Mouse (Mus musculus) bone marrow, adult 2 months (tissue): ENCODE measurements around the gene Cttnbp2. TPM values are rescaled to one million over a fixed set of nuclear protein-coding genes. Genes with fewer than 3 reads are reported as not detected.

Source experiments
- H3K27ac ChIP-seq: fragments of 200-500 bp; 2 replicates; pipeline ENCODE4 v1.5.1; 2012; ENCODE audit warnings: low read depth, mild to moderate bottlenecking, control low read depth, inconsistent platforms, low read length; ENCODE audit not compliant: control insufficient read depth, poor library complexity, insufficient read depth
- H3K4me1 ChIP-seq: fragments of 200-500 bp; 2 replicates; pipeline ENCODE4 v1.6.1; 2011; ENCODE audit warnings: low read length; ENCODE audit not compliant: control insufficient read depth, insufficient read depth
- H3K4me3 ChIP-seq: fragments of 200-500 bp; replicated peaks from 2 replicates; pipeline ENCODE3; 2011; ENCODE audit warnings: mild to moderate bottlenecking, low read depth, low read length, control low read depth; ENCODE audit not compliant: control insufficient read depth
- CTCF ChIP-seq: fragments of 200-500 bp; IDR thresholded peaks from 2 replicates; pipeline ENCODE4 v1.5.1; 2011; ENCODE audit warnings: low read length, control low read depth; ENCODE audit not compliant: control insufficient read depth, insufficient read depth
- POLR2A ChIP-seq: fragments of 200-500 bp; IDR thresholded peaks from 2 replicates; pipeline ENCODE4 v1.6.1; 2011; ENCODE audit warnings: low read depth, mild to moderate bottlenecking, control low read depth, low read length, borderline replicate concordance; ENCODE audit not compliant: control insufficient read depth
- WGBS: fragments of 180-500 bp; shearing (Covaris S2); methylation state at CpG from one replicate; pipeline ENCODE4 v1.1.7; 2018; 5-methylcytosine and 5-hydroxymethylcytosine counted together
- polyA plus RNA-seq: library from polyadenylated mRNA; stranded (reverse); fragments of >200 nt; gene quantifications from 2 replicates; pipeline ENCODE4 v1.2.4, GENCODE M21; 2011; ENCODE audit warnings: low replicate concordance; ENCODE audit not compliant: missing spikeins, insufficient read depth, insufficient read length

The Cttnbp2 gene
- polyA plus RNA-seq, 1 experiment: not detected

GRCm38 (mm10) chr6:18511886-18512285, 2.8 kb downstream of the Cttnbp2 start:
- WGBS: 81% methylated on average over 6 of the region's 6 CpGs
- H3K4me1 ChIP-seq: no peaks in the 10 kb centered on the region
- TF ChIP-seq POLR2A (no peak), CTCF (no peak)

GRCm38 (mm10) chr6:18508036-18508435, 6.6 kb downstream of the Cttnbp2 start:
- 23% methylated on average over 2 of the region's 2 CpGs for WGBS
- Histone ChIP-seq H3K4me1 (no peaks in the 10 kb centered on the region), H3K4me3 (no peak overlapping the region), H3K27ac (no peak overlapping the region)
- TF ChIP-seq POLR2A (no peak), CTCF (no peak)

More at GRCm38 (mm10) chr6:18511886-18512285, 2.8 kb downstream of the Cttnbp2 start:
- no peak overlapping the region for H3K4me3 ChIP-seq
- no peak overlapping the region for H3K27ac ChIP-seq

GRCm38 (mm10) chr6:18499833-18500232, 14.8 kb downstream of the Cttnbp2 start:
- WGBS: 27% methylated on average over 5 of the region's 5 CpGs

GRCm38 (mm10) chr6:18492977-18493376, 21.7 kb downstream of the Cttnbp2 start:
- 80% methylated on average over 1 of the region's 1 CpGs for WGBS
- no peak overlapping the region for H3K27ac ChIP-seq
- no peak overlapping the region for H3K4me3 ChIP-seq
- H3K4me1 ChIP-seq: no peaks in the 10 kb centered on the region
- TF ChIP-seq POLR2A (no peak), CTCF (no peak)

More at GRCm38 (mm10) chr6:18499833-18500232, 14.8 kb downstream of the Cttnbp2 start:
- H3K4me3 ChIP-seq: no peak overlapping the region
- no peak for TF ChIP-seq CTCF
- TF ChIP-seq POLR2A: no peak
- no peaks in the 10 kb centered on the region for H3K4me1 ChIP-seq
- no peak overlapping the region for H3K27ac ChIP-seq

GRCm38 (mm10) chr6:18492248-18492901, 22.3 kb downstream of the Cttnbp2 start:
- H3K4me1 ChIP-seq: no peaks in the 10 kb centered on the region
- H3K27ac ChIP-seq: no peak overlapping the region
- WGBS: 74% methylated on average over 6 of the region's 6 CpGs

GRCm38 (mm10) chr6:18485087-18485486, 29.6 kb downstream of the Cttnbp2 start:
- TF ChIP-seq CTCF: no peak
- TF ChIP-seq POLR2A: no peak
- no peak overlapping the region for H3K4me3 ChIP-seq
- no peaks in the 10 kb centered on the region for H3K4me1 ChIP-seq
- H3K27ac ChIP-seq: no peak overlapping the region

More at GRCm38 (mm10) chr6:18492248-18492901, 22.3 kb downstream of the Cttnbp2 start:
- H3K4me3 ChIP-seq: no peak overlapping the region
- no peak for TF ChIP-seq POLR2A
- no peak for TF ChIP-seq CTCF

- no peak overlapping the region for H3K27ac ChIP-seq
- 63% methylated on average over 5 of the region's 5 CpGs for WGBS
- no peak for TF ChIP-seq POLR2A
- TF ChIP-seq CTCF: no peak
Observed at GRCm38 (mm10) chr6:18484061-18484460, 30.6 kb downstream of the Cttnbp2 start.

GRCm38 (mm10) chr6:18482546-18482945, 32.1 kb downstream of the Cttnbp2 start:
- no peak overlapping the region for H3K4me3 ChIP-seq
- no peaks in the 10 kb centered on the region for H3K4me1 ChIP-seq
- no peak for TF ChIP-seq CTCF
- no peak for TF ChIP-seq POLR2A

More at GRCm38 (mm10) chr6:18484061-18484460, 30.6 kb downstream of the Cttnbp2 start:
- no peak overlapping the region for H3K4me3 ChIP-seq
- H3K4me1 ChIP-seq: no peaks in the 10 kb centered on the region

GRCm38 (mm10) chr6:18481781-18482180, 32.9 kb downstream of the Cttnbp2 start:
- 77% methylated on average over 3 of the region's 3 CpGs for WGBS
- Histone ChIP-seq H3K4me1 (no peaks in the 10 kb centered on the region), H3K27ac (no peak overlapping the region), H3K4me3 (no peak overlapping the region)
- TF ChIP-seq CTCF (no peak), POLR2A (no peak)

More at GRCm38 (mm10) chr6:18482546-18482945, 32.1 kb downstream of the Cttnbp2 start:
- H3K27ac ChIP-seq: no peak overlapping the region
